Mouse (Mus musculus) limb, embryonic 10.5 days (tissue): ENCODE measurements at regions not wholly inside any gene's neighbourhood (a gene's known extent, or its start where the extent isn't known, plus 50 kb on each side); places are given as distances from the start of the nearest gene placed in this dataset.
A peak's percentile ranks its signal among the peaks of the same experiment; 100 is the strongest.

Experiments used
- DNase-seq: peaks from one replicate; pipeline ENCODE4 v3.0.0-alpha.2; 2017; ENCODE audit warnings: low spot score
- H3K27ac ChIP-seq: fragments of 300-500 bp; sonication (generic); 2 replicates; pipeline ENCODE4 v1.5.1; 2016; ENCODE audit warnings: mild to moderate bottlenecking
- H3K27me3 ChIP-seq: fragments of 300-500 bp; sonication (generic); 2 replicates; pipeline ENCODE4 v1.6.1; 2016; ENCODE audit warnings: low read depth, mild to moderate bottlenecking; ENCODE audit not compliant: poor library complexity, severe bottlenecking
- H3K36me3 ChIP-seq: fragments of 300-500 bp; sonication (generic); 2 replicates; pipeline ENCODE4 v1.6.1; 2016; ENCODE audit warnings: mild to moderate bottlenecking, moderate library complexity
- H3K4me1 ChIP-seq: fragments of 300-500 bp; sonication (generic); 2 replicates; pipeline ENCODE4 v1.6.1; 2016
- H3K4me3 ChIP-seq: fragments of 300-500 bp; sonication (generic); 2 replicates; pipeline ENCODE4 v1.5.1; 2016; ENCODE audit warnings: mild to moderate bottlenecking, moderate library complexity
- H3K9me3 ChIP-seq: fragments of 300-500 bp; sonication (generic); replicated peaks from 2 replicates; pipeline ENCODE4 v1.6.1; 2016; ENCODE audit warnings: mild to moderate bottlenecking
- WGBS: fragments of 180-500 bp; shearing (Covaris S2); methylation state at CpG from one replicate; pipeline ENCODE4 v1.1.7; 2016; 5-methylcytosine and 5-hydroxymethylcytosine counted together

DNA sequence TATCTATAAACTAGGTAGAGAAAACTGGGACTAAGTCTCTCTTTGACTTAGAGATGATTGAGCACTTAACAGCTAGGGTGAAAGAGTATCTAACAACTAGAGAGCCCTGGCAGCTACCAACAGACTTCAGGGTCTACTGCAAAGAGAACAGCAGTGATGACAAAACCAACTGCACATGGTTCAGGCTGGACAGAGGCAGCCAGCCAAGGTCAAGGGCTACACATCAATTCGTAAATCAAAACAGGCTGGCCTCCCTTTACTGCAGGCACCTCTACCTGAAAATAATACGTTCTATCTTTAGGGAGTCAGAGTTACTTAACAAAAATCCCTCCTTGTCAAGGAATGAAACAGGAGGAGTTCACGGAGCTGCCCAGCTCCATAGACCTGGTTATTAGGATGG, 82.5 kb upstream of the Frmd6 start:
- Histone ChIP-seq H3K4me1 (peaks cover 7% of the 10 kb centered on the region; the same call in 1 of the 2 replicates), H3K4me3 (no peak overlapping the region), H3K27ac (no peak overlapping the region), H3K9me3 (no peaks in the 10 kb centered on the region), H3K36me3 (no peaks in the 10 kb centered on the region), H3K27me3 (no peaks in the 10 kb centered on the region)
- no peak for DNase-seq
- 68% methylated on average over 3 of the region's 3 CpGs for WGBS

- no peaks in the 10 kb centered on the region for H3K36me3 ChIP-seq
- no peaks in the 10 kb centered on the region for H3K9me3 ChIP-seq
- WGBS, result 86% methylated on average over 2 of the region's 2 CpGs
- H3K27me3 ChIP-seq, result no peaks in the 10 kb centered on the region
- H3K27ac ChIP-seq, result no peak overlapping the region
- no peak for DNase-seq
- H3K4me3 ChIP-seq, result no peak overlapping the region
- peaks cover 23% of the 10 kb centered on the region for H3K4me1 ChIP-seq
These were observed 79.6 kb upstream of the Frmd6 start for GRCm38 (mm10) chr12:70745681-70746080.

DNA sequence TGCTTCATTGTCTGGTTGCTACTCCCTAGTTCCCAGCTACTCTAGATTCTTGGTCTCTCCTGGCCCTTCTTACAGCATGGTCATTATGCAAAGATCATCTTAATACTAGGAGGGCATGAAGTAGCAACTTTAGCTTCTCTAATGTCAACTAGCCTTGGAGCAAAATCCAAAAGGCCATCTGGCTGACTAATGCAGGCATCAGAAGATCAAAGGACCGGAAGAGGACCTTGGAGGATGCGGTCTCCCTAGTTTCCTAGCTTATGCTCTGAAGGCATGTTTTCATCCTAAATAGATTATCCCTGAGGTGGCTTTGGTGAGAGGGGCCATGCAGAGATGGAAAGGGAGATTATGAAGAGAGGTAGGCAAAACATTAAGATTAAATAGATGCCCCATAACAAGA, 75.7 kb upstream of the Frmd6 start:
- Histone ChIP-seq H3K27ac (peak overlapping the region; percentile 90; the same call in 1 of the 2 replicates), H3K9me3 (no peaks in the 10 kb centered on the region), H3K4me1 (peaks cover 43% of the 10 kb centered on the region), H3K36me3 (no peaks in the 10 kb centered on the region), H3K27me3 (no peaks in the 10 kb centered on the region), H3K4me3 (no peak overlapping the region)
- no peak for DNase-seq
- WGBS, result 56% methylated on average over 2 of the region's 2 CpGs

GRCm38 (mm10) chr12:70750651-70751578, 74.4 kb upstream of the Frmd6 start:
- no peak for DNase-seq
- Histone ChIP-seq H3K4me3 (no peak overlapping the region), H3K4me1 (peaks cover 43% of the 10 kb centered on the region), H3K27me3 (no peaks in the 10 kb centered on the region), H3K27ac (peak overlapping the region; percentile 90), H3K36me3 (no peaks in the 10 kb centered on the region), H3K9me3 (no peaks in the 10 kb centered on the region)
- 86% methylated on average over 7 of the region's 7 CpGs for WGBS

DNA sequence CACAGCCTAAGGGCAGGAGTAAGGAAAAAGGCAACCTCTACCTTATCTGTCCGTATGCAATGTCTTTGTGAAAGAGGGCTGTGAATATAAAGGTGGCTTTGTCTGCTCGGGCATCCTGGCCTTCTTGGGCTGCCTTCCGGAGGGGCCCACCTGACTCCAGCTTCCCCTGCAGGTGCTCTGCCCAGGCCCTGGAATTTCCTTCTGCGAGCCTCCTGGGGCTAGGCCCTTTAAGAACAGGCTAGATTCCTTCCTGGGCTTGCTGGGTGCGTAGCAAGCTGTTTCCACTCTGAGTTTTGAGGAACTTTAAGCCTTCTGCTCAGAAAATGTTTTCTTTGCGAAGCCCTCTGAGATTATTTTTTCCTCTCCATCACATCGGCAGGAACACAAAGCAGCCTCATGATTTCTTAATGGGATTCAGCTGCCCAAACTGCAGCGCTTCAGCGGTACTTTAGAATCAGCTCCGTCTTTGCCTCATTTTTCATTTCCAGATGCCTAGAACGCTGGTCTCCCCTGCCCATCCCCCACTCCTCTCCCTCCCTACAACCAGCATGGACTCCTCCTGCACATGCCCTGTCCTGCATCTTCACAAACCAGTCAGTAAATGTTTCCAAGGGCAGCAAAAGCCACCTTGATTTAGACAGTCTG, 72.9 kb upstream of the Frmd6 start:
- peak; percentile 74 for DNase-seq
- no peaks in the 10 kb centered on the region for H3K9me3 ChIP-seq
- H3K4me1 ChIP-seq, result peaks cover 43% of the 10 kb centered on the region
- H3K36me3 ChIP-seq, result no peaks in the 10 kb centered on the region
- peak overlapping the region; percentile 31 for H3K4me3 ChIP-seq
- 25% methylated on average over 11 of the region's 11 CpGs for WGBS
- H3K27me3 ChIP-seq, result no peaks in the 10 kb centered on the region
- peak overlapping the region; percentile 90 for H3K27ac ChIP-seq

DNA sequence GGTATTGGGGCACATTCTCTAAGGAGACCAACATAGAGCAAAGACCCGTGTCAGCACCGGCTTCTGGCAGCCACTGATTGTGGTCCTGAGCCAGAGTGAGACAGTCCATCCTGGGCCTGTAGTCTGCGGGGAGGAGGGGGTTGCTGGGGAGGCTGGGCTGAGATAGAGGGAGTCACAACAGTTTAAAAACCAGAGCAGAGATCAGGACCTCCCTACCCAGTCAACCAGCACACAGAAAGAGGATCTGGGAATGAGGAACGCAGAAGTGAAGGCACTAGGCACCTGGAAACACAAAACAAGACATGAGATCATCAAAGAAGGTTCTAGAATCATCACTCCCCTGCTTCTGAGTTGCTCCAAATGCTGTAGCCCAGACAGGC, 72.4 kb upstream of the Frmd6 start:
- Histone ChIP-seq H3K27me3 (no peaks in the 10 kb centered on the region), H3K4me3 (peak overlapping the region; percentile 31; the same call in 1 of the 2 replicates)
- 73% methylated on average over 4 of the region's 4 CpGs for WGBS

GRCm38 (mm10) chr12:70753458-70753857, 71.9 kb upstream of the Frmd6 start:
- peak overlapping the region; percentile 90; the same call in 1 of the 2 replicates for H3K27ac ChIP-seq
- H3K27me3 ChIP-seq, result no peaks in the 10 kb centered on the region
- H3K4me1 ChIP-seq, result peaks cover 43% of the 10 kb centered on the region
- 90% methylated on average over 3 of the region's 3 CpGs for WGBS
- no peaks in the 10 kb centered on the region for H3K36me3 ChIP-seq
- H3K9me3 ChIP-seq, result no peaks in the 10 kb centered on the region
- no peak for DNase-seq
- H3K4me3 ChIP-seq, result no peak overlapping the region

More for the DNA sequence above, 72.4 kb upstream of the Frmd6 start:
- Histone ChIP-seq H3K4me1 (peaks cover 43% of the 10 kb centered on the region), H3K27ac (peak overlapping the region; percentile 90), H3K36me3 (no peaks in the 10 kb centered on the region), H3K9me3 (no peaks in the 10 kb centered on the region)
- no peak for DNase-seq

GRCm38 (mm10) chr12:70758080-70758479, 67.2 kb upstream of the Frmd6 start:
- H3K27me3 ChIP-seq, result no peaks in the 10 kb centered on the region
- 93% methylated on average over 6 of the region's 6 CpGs for WGBS
- no peaks in the 10 kb centered on the region for H3K9me3 ChIP-seq
- no peak for DNase-seq
- H3K4me1 ChIP-seq, result peaks cover 4% of the 10 kb centered on the region
- no peak overlapping the region for H3K27ac ChIP-seq
- no peak overlapping the region for H3K4me3 ChIP-seq
- no peaks in the 10 kb centered on the region for H3K36me3 ChIP-seq

- no peaks in the 10 kb centered on the region for H3K27me3 ChIP-seq
- H3K36me3 ChIP-seq, result no peaks in the 10 kb centered on the region
- H3K9me3 ChIP-seq, result no peaks in the 10 kb centered on the region
- H3K4me3 ChIP-seq, result no peak overlapping the region
- WGBS, result 93% methylated on average over 12 of the region's 12 CpGs
- no peak for DNase-seq
- H3K4me1 ChIP-seq, result peaks cover 2% of the 10 kb centered on the region; the same call in 1 of the 2 replicates
- no peak overlapping the region for H3K27ac ChIP-seq
These were observed 61.8 kb upstream of the Frmd6 start for GRCm38 (mm10) chr12:70763542-70763941.

- H3K4me3 ChIP-seq, result no peak overlapping the region
- H3K36me3 ChIP-seq, result no peaks in the 10 kb centered on the region
- peaks cover 6% of the 10 kb centered on the region; the same call in 1 of the 2 replicates for H3K4me1 ChIP-seq
- no peaks in the 10 kb centered on the region for H3K27me3 ChIP-seq
- 83% methylated on average over 4 of the region's 4 CpGs for WGBS
- DNase-seq, result no peak
- H3K9me3 ChIP-seq, result no peaks in the 10 kb centered on the region
- H3K27ac ChIP-seq, result no peak overlapping the region
These were observed 59.0 kb upstream of the Frmd6 start for GRCm38 (mm10) chr12:70766319-70766718.

DNA sequence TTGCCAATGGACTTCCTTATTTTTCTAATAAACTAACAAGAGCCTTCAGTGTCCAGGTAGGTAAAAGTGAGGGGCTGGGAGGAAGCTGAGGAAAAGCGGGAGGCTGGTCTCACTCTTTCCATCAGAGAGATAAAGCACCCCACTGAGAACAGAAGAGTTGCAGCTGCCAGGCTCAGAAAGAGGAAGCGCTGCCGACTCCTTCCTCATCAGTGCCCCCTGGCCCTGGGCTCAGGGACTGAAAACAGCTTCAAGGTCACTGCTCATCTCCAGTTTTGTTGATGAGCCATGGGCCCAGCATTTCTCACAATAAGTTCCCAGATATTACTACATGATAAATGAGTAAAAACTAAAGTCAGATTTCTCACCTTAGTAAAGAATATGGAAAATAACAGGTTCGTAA, 57.4 kb upstream of the Frmd6 start:
- H3K27ac ChIP-seq, result no peak overlapping the region
- no peak for DNase-seq
- no peaks in the 10 kb centered on the region for H3K27me3 ChIP-seq
- H3K36me3 ChIP-seq, result no peaks in the 10 kb centered on the region
- no peak overlapping the region for H3K4me3 ChIP-seq
- no peaks in the 10 kb centered on the region for H3K9me3 ChIP-seq
- WGBS, result 45% methylated on average over 4 of the region's 4 CpGs
- peaks cover 6% of the 10 kb centered on the region; the same call in 1 of the 2 replicates for H3K4me1 ChIP-seq

DNA sequence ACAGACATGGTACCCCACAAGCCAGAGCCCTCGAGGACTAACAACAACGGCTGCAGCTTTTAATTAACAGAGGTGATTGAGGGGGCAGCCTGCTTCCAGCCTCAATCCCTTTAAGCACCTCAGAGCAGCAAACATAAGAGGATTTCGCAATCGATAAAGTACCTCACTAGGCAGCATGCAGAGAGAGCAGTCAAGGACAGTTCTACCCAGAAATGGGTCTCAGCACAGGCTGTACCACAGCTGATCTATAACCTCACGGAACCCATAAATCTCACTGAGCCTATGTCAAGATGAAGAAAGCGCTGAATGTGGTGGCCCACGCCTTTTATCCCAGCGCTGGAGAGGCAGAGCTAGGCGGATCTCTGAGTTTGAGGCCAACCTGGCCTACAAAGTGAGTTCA, 56.6 kb upstream of the Frmd6 start:
- no peaks in the 10 kb centered on the region for H3K27me3 ChIP-seq
- H3K27ac ChIP-seq, result no peak overlapping the region
- 72% methylated on average over 9 of the region's 9 CpGs for WGBS
- H3K36me3 ChIP-seq, result no peaks in the 10 kb centered on the region
- no peak overlapping the region for H3K4me3 ChIP-seq
- no peaks in the 10 kb centered on the region for H3K9me3 ChIP-seq
- DNase-seq, result no peak
- H3K4me1 ChIP-seq, result peaks cover 6% of the 10 kb centered on the region; the same call in 1 of the 2 replicates

- Histone ChIP-seq H3K9me3 (no peaks in the 10 kb centered on the region), H3K4me3 (no peak overlapping the region), H3K27me3 (no peaks in the 10 kb centered on the region), H3K36me3 (no peaks in the 10 kb centered on the region), H3K4me1 (peaks cover 6% of the 10 kb centered on the region; the same call in 1 of the 2 replicates), H3K27ac (no peak overlapping the region)
- no peak for DNase-seq
- WGBS, result 94% methylated on average over 12 of the region's 12 CpGs
These were observed 55.7 kb upstream of the Frmd6 start for GRCm38 (mm10) chr12:70769538-70770176.
